Mouse (Mus musculus) lung, postnatal 0 days (tissue): ENCODE data around the gene Egln3. TPM values are rescaled to one million over a fixed set of nuclear protein-coding genes. Genes with fewer than 3 reads are reported as not detected.

Source experiments
- ATAC-seq: fragments of 200-750 bp; cut with Nextera tagmentation; 2 replicates; pipeline ENCODE4 v1.8.0; 2017; ENCODE audit warnings: moderate library complexity
- DNase-seq: peaks from one replicate; pipeline ENCODE4 v3.0.0-alpha.2; 2016; ENCODE audit warnings: low spot score
- H3K27ac ChIP-seq: fragments of 300-500 bp; sonication (generic); 2 replicates; pipeline ENCODE4 v1.5.1; 2014; ENCODE audit warnings: antibody characterized with exemption, mild to moderate bottlenecking, low read length, mixed read lengths
- H3K27me3 ChIP-seq: fragments of 300-500 bp; sonication (generic); replicated peaks from 2 replicates; pipeline ENCODE4 v1.6.1; 2014; ENCODE audit warnings: low read length, mixed read lengths; ENCODE audit not compliant: insufficient read depth
- H3K36me3 ChIP-seq: fragments of 300-500 bp; sonication (generic); 2 replicates; pipeline ENCODE4 v1.6.1; 2014; ENCODE audit warnings: low read length, mixed read lengths; ENCODE audit not compliant: insufficient read depth
- H3K4me1 ChIP-seq: fragments of 300-500 bp; sonication (generic); 2 replicates; pipeline ENCODE4 v1.6.1; 2014; ENCODE audit warnings: antibody characterized with exemption, low read depth, low read length, mixed read lengths; ENCODE audit not compliant: insufficient read depth
- H3K4me2 ChIP-seq: fragments of 300-500 bp; sonication (generic); replicated peaks from 2 replicates; pipeline ENCODE4 v1.6.1; 2014; ENCODE audit warnings: low read depth, mild to moderate bottlenecking, low read length, moderate library complexity, mixed read lengths
- H3K4me3 ChIP-seq: fragments of 300-500 bp; sonication (generic); 2 replicates; pipeline ENCODE4 v1.5.1; 2014; ENCODE audit warnings: low read depth, low read length
- H3K9ac ChIP-seq: fragments of 300-500 bp; sonication (generic); replicated peaks from 2 replicates; pipeline ENCODE4 v1.6.1; 2014; ENCODE audit warnings: low read depth, mild to moderate bottlenecking
- H3K9me3 ChIP-seq: fragments of 300-500 bp; sonication (generic); 2 replicates; pipeline ENCODE4 v1.6.1; 2016; ENCODE audit warnings: low read length, mixed read lengths
- CTCF ChIP-seq: IDR thresholded peaks from 2 replicates; pipeline ENCODE4 v1.5.1; 2016; ENCODE audit warnings: antibody characterized with exemption, mild to moderate bottlenecking
- EP300 ChIP-seq: IDR thresholded peaks from 2 replicates; pipeline ENCODE4 v1.6.1; 2016; ENCODE audit warnings: antibody characterized with exemption, mild to moderate bottlenecking, control low read depth
- WGBS: fragments of 180-500 bp; shearing (Covaris S2); extraction: QIAGEN DNeasy Blood & Tissue Kit; methylation state at CpG from one replicate; pipeline ENCODE4 v1.1.7; 2014; 5-methylcytosine and 5-hydroxymethylcytosine counted together
- polyA plus RNA-seq: library from polyadenylated mRNA; unstranded; fragments of >200 nt; fragmentation: Nextera tagmentation; extraction: Ambion mirVana; gene quantifications from 2 replicates; pipeline ENCODE4 v1.2.1, GENCODE M21; 2015

Gene Egln3
- polyA plus RNA-seq, 1 experiment from 2014 or later: 5.2 TPM

- H3K4me2 ChIP-seq: no peak overlapping the region
- H3K4me3 ChIP-seq: no peak overlapping the region
- 74% methylated on average over 12 of the region's 12 CpGs for WGBS
- no peak overlapping the region for H3K9ac ChIP-seq
- no peak for ATAC-seq
- H3K9me3 ChIP-seq: no peaks in the 10 kb centered on the region
- H3K27me3 ChIP-seq: no peaks in the 10 kb centered on the region
- no peak for DNase-seq
- no peak overlapping the region for H3K27ac ChIP-seq
- no peaks in the 10 kb centered on the region for H3K4me1 ChIP-seq
- no peaks in the 10 kb centered on the region for H3K36me3 ChIP-seq
- no peak for TF ChIP-seq CTCF
- no peak for TF ChIP-seq EP300
Observed at GRCm38 (mm10) chr12:54222036-54222760, 18.5 kb upstream of the Egln3 start.

- H3K4me1 ChIP-seq: no peaks in the 10 kb centered on the region
- no peaks in the 10 kb centered on the region for H3K9me3 ChIP-seq
- H3K4me2 ChIP-seq: no peak overlapping the region
- 72% methylated on average over 5 of the region's 5 CpGs for WGBS
- no peak for DNase-seq
- H3K27me3 ChIP-seq: no peaks in the 10 kb centered on the region
- H3K9ac ChIP-seq: no peak overlapping the region
- no peak overlapping the region for H3K4me3 ChIP-seq
- H3K27ac ChIP-seq: no peak overlapping the region
- no peak for ATAC-seq
- TF ChIP-seq CTCF (no peak), EP300 (no peak)
- H3K36me3 ChIP-seq: no peaks in the 10 kb centered on the region
Observed at GRCm38 (mm10) chr12:54216673-54217072, 13.0 kb upstream of the Egln3 start.

GRCm38 (mm10) chr12:54214426-54214825 is 10.8 kb upstream of the Egln3 start:
- no peaks in the 10 kb centered on the region for H3K36me3 ChIP-seq
- H3K4me3 ChIP-seq: no peak overlapping the region
- no peaks in the 10 kb centered on the region for H3K27me3 ChIP-seq
- ATAC-seq (no peak), DNase-seq (no peak)
- H3K4me1 ChIP-seq: no peaks in the 10 kb centered on the region
- H3K9ac ChIP-seq: no peak overlapping the region
- TF ChIP-seq CTCF (no peak), EP300 (no peak)
- no peak overlapping the region for H3K4me2 ChIP-seq
- no peak overlapping the region for H3K27ac ChIP-seq
- 65% methylated on average over 6 of the region's 6 CpGs for WGBS
- H3K9me3 ChIP-seq: no peaks in the 10 kb centered on the region

- ATAC-seq (no peak), DNase-seq (no peak)
- Histone ChIP-seq H3K4me1 (peaks cover 3% of the 10 kb centered on the region; the same call in 1 of the 2 replicates), H3K4me3 (no peak overlapping the region), H3K27ac (no peak overlapping the region), H3K9me3 (no peaks in the 10 kb centered on the region), H3K4me2 (no peak overlapping the region), H3K27me3 (no peaks in the 10 kb centered on the region), H3K36me3 (no peaks in the 10 kb centered on the region), H3K9ac (no peak overlapping the region)
- WGBS: 69% methylated on average over 4 of the region's 4 CpGs
- TF ChIP-seq EP300 (no peak), CTCF (no peak)
Observed at GRCm38 (mm10) chr12:54213871-54214270, 10.2 kb upstream of the Egln3 start.

GRCm38 (mm10) chr12:54213230-54213629 is 9.6 kb upstream of the Egln3 start:
- Histone ChIP-seq H3K27me3 (no peaks in the 10 kb centered on the region), H3K4me1 (peaks cover 3% of the 10 kb centered on the region; the same call in 1 of the 2 replicates), H3K9ac (no peak overlapping the region), H3K9me3 (no peaks in the 10 kb centered on the region), H3K27ac (no peak overlapping the region), H3K4me2 (no peak overlapping the region), H3K36me3 (no peaks in the 10 kb centered on the region), H3K4me3 (no peak overlapping the region)
- ATAC-seq (no peak), DNase-seq (no peak)
- WGBS: 46% methylated on average over 5 of the region's 5 CpGs
- no peak for TF ChIP-seq EP300
- TF ChIP-seq CTCF: no peak

- DNase-seq: peak; percentile 49
- no peak overlapping the region for H3K4me3 ChIP-seq
- no peak overlapping the region for H3K9ac ChIP-seq
- TF ChIP-seq EP300 (no peak), CTCF (no peak)
- no peak overlapping the region for H3K27ac ChIP-seq
- WGBS: 24% methylated on average over 6 of the region's 6 CpGs
- H3K4me1 ChIP-seq: peaks cover 3% of the 10 kb centered on the region; the same call in 1 of the 2 replicates
- no peaks in the 10 kb centered on the region for H3K9me3 ChIP-seq
- H3K27me3 ChIP-seq: no peaks in the 10 kb centered on the region
- peak; percentile 19; the same call in 1 of the 2 replicates for ATAC-seq
- H3K36me3 ChIP-seq: no peaks in the 10 kb centered on the region
- no peak overlapping the region for H3K4me2 ChIP-seq
Observed at GRCm38 (mm10) chr12:54209182-54209563, 5.5 kb upstream of the Egln3 start.
